Mouse (Mus musculus): ENCODE measurements around the gene Lurap1l.

Gene Lurap1l

DNA sequence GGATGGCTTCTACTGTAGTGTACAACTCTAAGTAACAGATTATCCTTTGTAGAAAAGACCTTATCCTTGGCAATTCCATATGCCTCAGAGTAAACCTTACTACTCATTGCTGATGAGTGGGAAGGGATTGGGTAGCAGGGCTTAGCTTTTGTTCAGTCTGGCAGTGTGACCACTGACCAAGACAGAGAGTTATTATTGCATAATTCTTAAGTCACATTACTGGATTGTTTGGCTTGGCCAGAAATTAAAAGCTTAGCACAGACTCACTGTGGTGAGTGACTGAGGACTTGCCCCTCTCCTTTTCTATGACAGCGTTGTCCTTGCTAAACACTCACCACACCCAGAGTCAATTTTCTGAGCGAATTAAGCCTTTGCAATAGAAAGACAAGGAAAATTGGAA, 93.1 kb downstream of the Lurap1l start:
- no peak for ATAC-seq (ENCODE audit: low TSS enrichment)
